Mouse (Mus musculus): ENCODE data around the gene Rgs8. TPM values are rescaled to one million over a fixed set of nuclear protein-coding genes. Genes with fewer than 3 reads are reported as not detected.

Rgs8 gene
- polyA plus RNA-seq, 1 experiment from 2014 or later: 0.14 TPM

DNA sequence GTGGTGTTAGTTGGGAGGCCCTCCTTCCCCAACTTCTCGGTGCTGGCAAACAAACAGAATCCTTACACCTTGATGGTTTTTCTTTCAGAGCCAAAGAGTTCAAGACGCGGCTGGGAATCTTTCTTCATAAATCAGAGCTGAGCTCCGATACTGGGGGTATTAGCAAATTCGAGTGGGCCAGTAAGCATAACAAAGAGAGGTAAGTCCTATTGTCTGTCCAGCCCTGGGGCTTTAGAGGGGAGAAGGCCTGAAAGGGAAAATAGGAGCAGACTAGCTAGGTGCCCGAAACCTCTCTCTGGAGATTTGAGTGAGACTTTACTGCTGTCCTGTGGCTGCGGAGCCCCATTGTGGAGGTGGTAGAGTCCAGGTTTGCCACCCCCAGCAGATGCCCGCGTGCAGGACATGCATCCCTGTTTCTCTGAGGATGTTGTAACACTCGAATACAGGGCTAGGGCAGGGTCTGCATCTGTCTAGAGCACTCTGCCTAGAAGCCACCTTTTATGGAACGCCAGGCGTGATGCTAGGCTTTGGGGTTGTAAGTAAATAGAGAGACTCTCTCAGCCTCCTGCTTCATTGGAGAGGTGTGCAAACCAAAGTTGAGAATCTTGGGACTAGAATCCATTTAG is 88.1 kb downstream of the Rgs8 start:
- no peak for DNase-seq
- Histone ChIP-seq H3K4me3 (ENCODE audit: low read depth, low read length) (peak overlapping the region; percentile 37), H3K27ac (ENCODE audit: low read depth) (no peak overlapping the region), H3K9ac (no peak overlapping the region), H3K27me3 (ENCODE audit: insufficient read depth, low read length) (peaks cover 30% of the 10 kb centered on the region), H3K36me3 (ENCODE audit: insufficient read depth) (no peaks in the 10 kb centered on the region), H3K4me1 (ENCODE audit: insufficient read depth) (no peaks in the 10 kb centered on the region), H3K4me2 (peak overlapping the region; percentile 68), H3K9me3 (ENCODE audit: low read depth, low read length) (no peaks in the 10 kb centered on the region)
- WGBS: 38% methylated on average over 12 of the region's 12 CpGs
- ATAC-seq (ENCODE audit: insufficient read depth): no peak
- TF ChIP-seq CTCF (IDR thresholded peaks at IDR 0.05; ENCODE audit: low read depth): no peak

DNA sequence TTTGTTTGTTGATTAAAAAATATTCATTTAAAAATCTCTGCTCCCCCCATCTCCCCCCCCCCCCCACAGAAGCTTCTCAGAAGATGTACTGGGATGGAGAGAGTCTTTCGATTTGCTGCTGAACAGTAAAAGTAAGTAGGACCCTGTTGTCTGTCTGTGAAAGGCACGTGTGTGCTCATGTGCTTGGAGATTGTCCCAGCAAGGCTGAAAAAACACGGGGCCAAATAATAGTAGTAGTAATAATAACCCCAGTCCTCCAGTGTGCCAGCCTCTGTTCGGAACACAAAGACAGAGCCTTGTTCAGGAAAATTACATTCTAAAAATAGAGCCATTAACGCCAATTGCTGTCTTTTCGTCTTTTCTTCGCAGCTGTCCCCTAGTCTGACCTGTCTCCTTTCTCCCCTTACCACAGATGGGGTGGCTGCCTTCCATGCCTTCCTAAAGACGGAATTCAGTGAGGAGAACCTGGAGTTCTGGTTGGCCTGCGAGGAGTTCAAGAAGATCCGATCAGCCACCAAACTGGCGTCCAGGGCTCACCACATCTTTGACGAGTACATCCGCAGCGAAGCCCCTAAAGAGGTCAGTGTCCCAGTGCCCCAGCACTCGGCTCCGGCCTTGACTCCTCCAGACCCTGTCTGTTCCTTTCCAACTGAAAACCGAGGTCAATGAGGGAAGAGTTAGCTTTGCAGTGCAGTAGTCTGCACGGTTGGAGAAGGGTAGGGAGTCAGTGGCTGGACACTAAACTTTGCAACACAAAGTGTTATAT is 88.9 kb downstream of the Rgs8 start:
- H3K36me3 ChIP-seq (ENCODE audit: insufficient read depth): no peaks in the 10 kb centered on the region
- TF ChIP-seq CTCF (IDR thresholded peaks at IDR 0.05; ENCODE audit: low read depth): no peak
- H3K4me2 ChIP-seq: peak overlapping the region; percentile 35; the same call in 1 of the 2 replicates
- H3K4me1 ChIP-seq (ENCODE audit: insufficient read depth): no peaks in the 10 kb centered on the region
- H3K9ac ChIP-seq: no peak overlapping the region
- H3K27me3 ChIP-seq (ENCODE audit: insufficient read depth, low read length): peaks cover 30% of the 10 kb centered on the region
- DNase-seq (no peak), ATAC-seq (ENCODE audit: insufficient read depth) (no peak)
- 65% methylated on average over 18 of the region's 18 CpGs for WGBS
- H3K9me3 ChIP-seq (ENCODE audit: low read depth, low read length): no peaks in the 10 kb centered on the region
- no peak overlapping the region for H3K27ac ChIP-seq (ENCODE audit: low read depth)
- H3K4me3 ChIP-seq (ENCODE audit: low read depth, low read length): no peak overlapping the region

DNA sequence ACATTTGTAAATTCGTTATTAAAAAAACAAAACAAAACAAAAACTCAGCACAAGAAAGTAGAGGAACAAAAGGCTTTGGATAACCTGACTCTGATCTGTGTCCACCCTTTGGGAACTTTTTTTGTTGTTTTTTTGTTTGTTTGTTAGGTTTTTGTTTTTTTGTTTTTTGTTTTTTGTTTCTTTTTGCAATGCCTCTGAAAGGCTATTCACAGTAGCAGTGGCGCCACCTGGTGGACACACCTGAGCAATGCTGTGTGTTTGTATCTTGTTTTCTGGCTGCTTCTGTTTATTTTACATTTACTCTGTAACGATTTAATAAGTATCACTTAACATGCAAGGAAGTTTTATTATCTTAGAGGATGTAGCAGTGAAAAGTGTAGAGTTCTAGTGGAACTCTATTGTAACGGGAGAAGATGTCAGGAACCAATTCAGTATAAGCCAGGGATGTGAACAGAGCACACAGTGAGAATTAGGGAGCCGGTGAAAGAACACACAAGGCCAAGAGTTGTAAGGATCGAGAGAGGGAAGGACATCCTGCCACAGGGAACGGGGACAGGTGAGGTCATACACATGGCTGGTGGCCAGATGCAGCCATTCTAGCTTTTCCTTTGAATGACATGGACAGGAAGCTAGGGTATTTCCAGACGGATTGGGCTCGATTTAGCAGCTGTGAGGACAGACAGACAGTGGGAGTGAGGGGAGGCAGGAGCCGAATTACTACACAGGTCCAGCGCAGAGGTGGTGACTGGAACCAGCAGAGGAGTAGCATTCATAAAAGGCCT is 89.7 kb downstream of the Rgs8 start:
- H3K4me2 ChIP-seq: no peak overlapping the region
- 46% methylated on average over 11 of the region's 11 CpGs for WGBS
- H3K4me3 ChIP-seq (ENCODE audit: low read depth, low read length): no peak overlapping the region
- H3K36me3 ChIP-seq (ENCODE audit: insufficient read depth): no peaks in the 10 kb centered on the region
- H3K27ac ChIP-seq (ENCODE audit: low read depth): no peak overlapping the region
- DNase-seq: peak; percentile 90
- H3K27me3 ChIP-seq (ENCODE audit: insufficient read depth, low read length): peaks cover 27% of the 10 kb centered on the region
- no peak overlapping the region for H3K9ac ChIP-seq
- TF ChIP-seq CTCF (IDR thresholded peaks at IDR 0.05; ENCODE audit: low read depth): peak; percentile 92
- H3K4me1 ChIP-seq (ENCODE audit: insufficient read depth): no peaks in the 10 kb centered on the region
- ATAC-seq (ENCODE audit: insufficient read depth): no peak
- H3K9me3 ChIP-seq (ENCODE audit: low read depth, low read length): no peaks in the 10 kb centered on the region

- 0 out of 2 replicates have a peak, but pooled peaks cover 7% of the 10 kb centered on the region for H3K4me1 ChIP-seq (ENCODE audit: insufficient read depth)
- H3K27ac ChIP-seq (ENCODE audit: low read depth): no peak overlapping the region
- H3K9me3 ChIP-seq (ENCODE audit: low read depth, low read length): no peaks in the 10 kb centered on the region
- H3K36me3 ChIP-seq (ENCODE audit: insufficient read depth): no peaks in the 10 kb centered on the region
- no peak for TF ChIP-seq CTCF (IDR thresholded peaks at IDR 0.05; ENCODE audit: low read depth)
- H3K4me2 ChIP-seq: no peak overlapping the region
- ATAC-seq (ENCODE audit: insufficient read depth): no peak
- no peak overlapping the region for H3K4me3 ChIP-seq (ENCODE audit: low read depth, low read length)
- WGBS: 76% methylated on average over 14 of the region's 14 CpGs
- H3K9ac ChIP-seq: no peak overlapping the region
- DNase-seq: no peak
- no peaks in the 10 kb centered on the region; the same call in 1 of the 2 replicates for H3K27me3 ChIP-seq (ENCODE audit: insufficient read depth, low read length)
Observed at GRCm38 (mm10) chr1:153746119-153746670, 93.4 kb downstream of the Rgs8 start.

- Histone ChIP-seq H3K27ac (ENCODE audit: low read depth) (no peak overlapping the region), H3K36me3 (ENCODE audit: insufficient read depth) (no peaks in the 10 kb centered on the region), H3K27me3 (ENCODE audit: insufficient read depth, low read length) (no peaks in the 10 kb centered on the region; the same call in 1 of the 2 replicates), H3K4me3 (ENCODE audit: low read depth, low read length) (no peak overlapping the region), H3K9ac (no peak overlapping the region), H3K9me3 (ENCODE audit: low read depth, low read length) (no peaks in the 10 kb centered on the region), H3K4me2 (no peak overlapping the region), H3K4me1 (ENCODE audit: insufficient read depth) (0 out of 2 replicates have a peak, but pooled peaks cover 8% of the 10 kb centered on the region)
- no peak; the same call in 1 of the 2 replicates for ATAC-seq (ENCODE audit: insufficient read depth)
- peak; percentile 91 for DNase-seq
- 3% methylated on average over 12 of the region's 12 CpGs for WGBS
- peak; percentile 91 for TF ChIP-seq CTCF (IDR thresholded peaks at IDR 0.05; ENCODE audit: low read depth)
Observed at GRCm38 (mm10) chr1:153746728-153747127, 93.9 kb downstream of the Rgs8 start.

- H3K9me3 ChIP-seq (ENCODE audit: low read depth, low read length): no peaks in the 10 kb centered on the region
- H3K27me3 ChIP-seq (ENCODE audit: insufficient read depth, low read length): no peaks in the 10 kb centered on the region
- no peak overlapping the region for H3K4me3 ChIP-seq (ENCODE audit: low read depth, low read length)
- WGBS: 33% methylated on average over 12 of the region's 12 CpGs
- ATAC-seq (ENCODE audit: insufficient read depth) (peak; percentile 13; the same call in 1 of the 2 replicates), DNase-seq (peak; percentile 73)
- H3K36me3 ChIP-seq (ENCODE audit: insufficient read depth): no peaks in the 10 kb centered on the region
- peak overlapping the region; percentile 60 for H3K4me2 ChIP-seq
- TF ChIP-seq CTCF (IDR thresholded peaks at IDR 0.05; ENCODE audit: low read depth): no peak
- 0 out of 2 replicates have a peak, but pooled peaks cover 14% of the 10 kb centered on the region for H3K4me1 ChIP-seq (ENCODE audit: insufficient read depth)
- no peak overlapping the region for H3K9ac ChIP-seq
- peak overlapping the region; percentile 6 for H3K27ac ChIP-seq (ENCODE audit: low read depth)
Observed at GRCm38 (mm10) chr1:153747861-153748530, 95.2 kb downstream of the Rgs8 start.
